Mouse (Mus musculus): ENCODE measurements around the gene Caprin1.

DNA sequence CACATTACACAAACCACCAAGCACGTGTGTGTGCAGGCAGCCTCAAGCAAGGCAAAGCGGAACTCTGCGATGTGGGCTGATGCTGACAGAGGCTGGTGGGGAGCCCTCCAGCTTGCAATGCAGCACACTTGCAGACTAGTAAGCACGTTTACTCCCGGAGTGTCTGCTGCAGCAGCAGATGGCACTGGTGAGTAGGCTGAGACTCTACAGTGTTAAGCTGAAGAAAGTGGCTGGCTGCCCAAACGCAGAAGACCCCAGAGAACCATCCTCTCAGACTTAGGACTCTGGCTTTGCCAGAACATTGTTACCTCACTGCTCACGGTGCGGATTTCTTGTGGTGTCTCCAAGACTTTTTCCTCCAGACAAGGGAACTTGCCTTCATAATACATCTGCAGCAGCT, 66.5 kb downstream of the Caprin1 start:
- TF ChIP-seq POLR2A (IDR thresholded peaks at IDR 0.05; ENCODE audit: borderline replicate concordance, extremely low read depth, insufficient read depth, insufficient read length, poor library complexity, severe bottlenecking) = no peak
- TF ChIP-seq CTCF (IDR thresholded peaks at IDR 0.05; ENCODE audit: borderline replicate concordance, extremely low read depth, insufficient read depth, insufficient read length) = peak; percentile 2; the same call in 1 of the 2 replicates

Measured in brain, embryonic 14.5 days (tissue).